Mouse (Mus musculus): ENCODE data around the gene Cltc.
A peak's percentile ranks its signal among the peaks of the same experiment; 100 is the strongest.

Gene Cltc

GRCm38 (mm10) chr11:86683395-86684125 is 73.8 kb downstream of the Cltc start, which contains the start of the genes Vmp1 and Ptrh2:
Vmp1 (minus strand) TSS chr11:86683836.
Ptrh2 (plus strand) TSS chr11:86683985.
- peak; percentile 96 for DNase-seq (ENCODE audit: low read depth, low spot score)

DNA sequence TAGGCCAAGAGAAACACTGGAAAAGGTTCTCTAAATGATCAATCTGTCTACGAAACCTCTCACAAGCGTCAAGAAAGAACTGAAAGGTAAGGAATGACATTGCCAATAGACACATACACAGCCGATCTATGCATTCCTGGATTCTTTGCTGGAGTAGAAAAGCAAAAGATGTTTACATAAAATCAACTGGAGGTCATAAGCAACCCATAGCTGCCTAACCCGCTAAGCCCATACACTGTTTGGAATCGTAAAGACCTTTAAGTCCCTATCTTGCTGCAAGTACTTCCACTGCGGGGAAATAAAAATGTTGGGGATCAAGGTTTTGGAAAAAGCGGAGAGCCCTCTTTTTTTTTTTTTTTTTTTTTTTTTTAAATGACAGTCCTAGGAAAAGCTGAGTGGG is 74.5 kb downstream of the Cltc start:
- DNase-seq (ENCODE audit: low read depth, low spot score) = no peak

DNA sequence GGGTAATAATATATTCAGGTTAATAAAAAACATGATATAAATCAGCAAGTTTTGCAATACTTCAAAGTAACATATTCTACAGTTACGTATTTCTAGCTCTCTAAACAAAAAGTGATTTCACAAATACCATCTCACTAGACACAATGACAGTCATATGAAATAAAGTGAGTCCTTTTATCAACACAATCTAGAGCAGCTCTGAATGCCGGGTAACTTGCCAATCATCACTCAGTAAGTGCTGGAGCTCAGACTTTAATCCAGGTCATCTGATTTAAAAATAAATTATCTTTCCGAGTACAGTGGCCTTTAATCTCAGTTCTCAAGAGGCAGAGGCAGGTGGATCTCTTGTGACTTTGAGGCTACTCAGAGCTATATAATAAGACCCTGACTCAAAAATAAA is 75.9 kb downstream of the Cltc start:
- DNase-seq (ENCODE audit: low read depth, low spot score) = no peak

DNA sequence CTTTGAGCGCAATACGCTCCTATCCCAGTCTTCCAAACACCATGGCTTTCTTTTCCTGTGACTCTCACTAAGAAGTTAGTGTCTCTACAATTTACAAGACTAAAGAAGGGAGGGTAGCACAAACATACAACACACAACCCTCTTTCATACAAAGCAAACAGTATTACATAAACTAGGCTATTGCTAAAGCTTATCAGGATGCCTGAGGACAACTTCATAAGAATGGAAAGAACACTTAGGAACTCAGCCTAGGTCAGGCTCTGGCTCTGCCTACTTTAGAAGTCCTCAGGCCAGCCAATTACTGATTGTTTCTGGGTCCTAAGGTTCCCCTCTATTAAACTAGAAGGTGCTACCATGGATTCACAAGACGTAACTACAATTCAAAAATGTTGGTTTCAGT is 76.6 kb downstream of the Cltc start:
- no peak for DNase-seq (ENCODE audit: low read depth, low spot score)

DNA sequence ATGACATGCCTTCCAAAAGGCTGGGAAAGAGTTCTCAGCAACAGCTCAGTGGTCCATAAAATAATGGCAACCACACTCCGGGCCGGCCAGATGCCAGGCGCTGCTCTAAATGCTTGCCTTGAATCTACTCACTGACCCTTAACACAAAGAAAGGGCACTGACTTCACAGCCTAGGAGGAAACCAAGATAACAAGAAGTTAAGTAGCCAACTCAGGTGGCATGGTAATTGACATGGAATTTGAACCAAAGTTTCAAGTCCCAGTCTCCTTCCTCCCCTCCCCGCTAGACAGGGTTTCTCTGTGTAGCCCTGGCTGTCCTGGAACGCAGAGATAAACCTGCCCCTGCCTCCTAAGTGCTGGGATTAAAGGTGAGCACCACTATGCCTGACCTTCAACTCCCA is 78.4 kb downstream of the Cltc start:
- no peak for DNase-seq (ENCODE audit: low read depth, low spot score)

GRCm38 (mm10) chr11:86675520-86675919 is 81.8 kb downstream of the Cltc start:
- no peak for DNase-seq (ENCODE audit: low read depth, low spot score)

DNA sequence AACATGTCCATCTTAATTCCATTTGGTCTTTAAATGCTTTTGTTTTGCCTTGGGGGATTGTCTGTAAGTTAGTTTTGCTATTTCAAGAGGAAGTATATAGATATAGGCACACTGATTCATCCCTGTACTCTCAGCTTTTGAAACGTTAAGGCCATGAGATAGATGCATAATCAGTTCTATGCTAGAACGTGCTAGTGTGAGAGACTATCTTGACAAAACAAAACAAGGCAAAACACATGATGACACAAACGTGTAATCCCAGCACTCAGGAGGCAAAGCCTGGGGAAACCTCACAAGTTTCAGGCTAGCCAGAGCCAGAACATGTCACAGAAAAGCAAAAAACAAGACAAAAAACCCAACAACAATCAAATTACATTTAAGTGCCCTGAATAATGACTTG is 84.6 kb downstream of the Cltc start:
- no peak for DNase-seq (ENCODE audit: low read depth, low spot score)

DNA sequence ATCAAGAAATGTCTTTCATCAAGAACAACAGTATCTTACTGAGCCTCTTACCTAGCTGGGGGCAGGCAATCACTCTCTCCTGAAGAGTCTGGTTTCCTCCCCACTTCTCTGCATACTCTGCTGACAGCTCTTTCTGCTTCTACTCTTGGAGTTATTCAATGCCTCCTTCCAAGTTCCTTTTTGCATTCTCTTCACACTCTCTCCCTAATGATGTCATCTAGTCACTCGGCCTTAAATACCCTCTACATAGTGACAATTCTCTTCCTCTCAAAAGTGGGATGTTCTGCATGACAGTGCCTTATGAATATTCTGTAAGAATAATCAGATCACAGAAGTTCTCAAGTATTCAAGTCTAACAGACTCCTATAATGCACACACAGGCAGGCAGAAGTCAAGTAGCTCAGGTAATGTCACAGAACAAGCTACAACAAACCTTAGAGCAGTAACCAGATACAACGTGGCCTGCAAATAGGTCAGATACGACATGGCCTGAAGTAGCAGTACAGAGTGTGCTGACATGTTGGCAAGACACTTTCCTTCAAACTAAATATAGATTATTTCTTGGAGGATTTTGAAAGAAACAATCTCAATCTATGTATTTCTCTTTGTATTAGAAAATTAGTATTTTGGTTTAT is 86.2 kb downstream of the Cltc start:
- DNase-seq (ENCODE audit: low read depth, low spot score) = no peak

- DNase-seq (ENCODE audit: low read depth, low spot score) = no peak
These were observed 89.2 kb downstream of the Cltc start for GRCm38 (mm10) chr11:86668169-86668568.

- no peak for DNase-seq (ENCODE audit: low read depth, low spot score)
These were observed 89.8 kb downstream of the Cltc start for GRCm38 (mm10) chr11:86667553-86667952.

- no peak for DNase-seq (ENCODE audit: low read depth, low spot score)
These were observed 93.0 kb downstream of the Cltc start for GRCm38 (mm10) chr11:86664406-86664805.

DNA sequence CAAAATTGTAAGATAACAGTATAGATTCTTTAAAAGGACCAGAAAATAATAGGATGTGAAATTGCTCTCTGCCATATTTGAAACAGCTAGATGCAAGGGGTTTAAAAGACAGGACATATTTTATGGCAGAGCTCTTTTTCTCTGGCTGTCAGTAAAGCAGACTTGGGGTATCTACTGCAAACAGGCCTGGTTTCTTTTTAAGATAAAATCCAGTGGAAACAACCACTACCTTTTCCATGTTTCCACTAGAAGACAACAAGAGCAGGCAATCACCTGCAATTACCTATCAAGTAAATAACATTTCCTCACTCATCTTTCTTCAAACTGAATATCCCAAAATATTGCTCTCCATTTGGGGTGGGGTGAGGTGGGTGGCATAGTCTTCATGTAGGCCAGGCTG is 93.4 kb downstream of the Cltc start:
- DNase-seq (ENCODE audit: low read depth, low spot score) = no peak

- DNase-seq (ENCODE audit: low read depth, low spot score) = no peak
These were observed 94.1 kb downstream of the Cltc start for GRCm38 (mm10) chr11:86662986-86663895.

DNA sequence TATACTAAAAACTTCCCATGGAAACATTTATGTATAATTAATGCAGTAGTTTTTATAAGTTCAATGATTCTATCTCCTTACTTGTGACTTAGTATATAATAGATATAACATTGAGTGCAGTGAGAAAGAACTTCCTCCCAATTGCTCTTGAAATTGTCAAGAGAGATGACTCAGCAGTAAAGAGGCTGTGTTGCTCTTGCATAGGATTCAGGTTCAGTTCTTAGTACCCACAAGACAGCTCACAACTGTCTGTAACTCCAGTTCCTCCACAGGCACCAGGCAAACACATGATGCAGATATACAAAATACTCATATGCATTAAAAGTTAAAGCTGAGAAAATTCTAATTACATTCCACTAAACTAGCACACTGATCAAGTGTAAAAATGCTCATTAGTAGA is 99.5 kb downstream of the Cltc start:
- peak; percentile 38 for DNase-seq (ENCODE audit: low read depth, low spot score)

DNA sequence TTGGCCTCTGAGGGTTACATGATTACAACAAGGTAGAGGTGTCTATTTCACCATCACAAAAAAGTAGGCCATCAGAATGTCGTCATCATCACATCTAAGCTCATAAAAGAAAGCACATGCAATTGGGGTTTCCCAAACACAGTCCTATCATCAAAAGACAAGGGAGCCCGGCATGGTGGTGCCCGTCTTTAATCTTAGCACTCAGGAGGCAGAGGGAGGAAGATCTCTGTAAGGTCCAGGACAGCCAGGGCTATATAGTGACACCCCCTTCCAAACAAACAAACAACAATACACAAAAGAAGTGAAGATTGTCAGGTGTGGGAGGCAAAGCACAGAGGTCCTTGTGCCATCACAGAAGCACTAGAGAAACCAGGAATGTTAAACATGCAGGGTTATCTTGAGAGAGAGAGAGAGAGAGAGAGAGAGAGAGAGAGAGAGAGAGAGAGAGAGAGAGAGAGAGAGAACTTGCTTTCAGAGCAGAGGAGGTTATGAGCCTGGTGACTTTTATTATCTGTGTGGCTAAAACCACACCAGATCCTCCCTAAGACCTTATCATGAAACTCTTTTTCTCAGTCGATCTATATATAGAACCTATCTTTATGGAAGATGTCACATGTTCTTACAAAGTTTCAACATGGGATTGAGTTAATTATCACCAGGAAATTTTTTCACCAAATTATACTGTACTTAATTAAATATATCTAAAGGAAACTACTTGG is 100.4 kb downstream of the Cltc start:
- no peak for DNase-seq (ENCODE audit: low read depth, low spot score)

- peak; percentile 55 for DNase-seq (ENCODE audit: low read depth, low spot score)
These were observed 101.7 kb downstream of the Cltc start for GRCm38 (mm10) chr11:86655671-86656070.

GRCm38 (mm10) chr11:86654096-86654495 is 103.3 kb downstream of the Cltc start:
- no peak for DNase-seq (ENCODE audit: low read depth, low spot score)

DNA sequence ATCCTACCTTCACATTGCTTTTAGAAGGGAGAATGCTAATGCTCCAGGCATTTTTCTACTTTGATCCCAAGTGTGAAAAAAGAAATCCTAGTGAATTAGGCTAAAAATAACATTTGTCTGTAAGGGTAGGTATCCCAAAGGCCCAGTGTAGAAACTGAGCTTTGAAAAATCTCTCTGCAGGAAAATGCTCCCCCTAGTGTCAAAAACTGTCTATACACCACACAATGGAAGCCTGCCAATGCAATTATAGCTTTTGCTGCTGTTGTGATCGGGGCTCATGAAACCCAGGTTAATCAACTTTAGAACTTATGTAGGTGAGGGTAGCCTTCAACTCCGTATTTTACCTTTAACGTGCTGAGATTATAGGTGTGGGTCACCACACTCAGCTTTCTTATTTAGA is 103.9 kb downstream of the Cltc start:
- peak; percentile 67 for DNase-seq (ENCODE audit: low read depth, low spot score)

DNA sequence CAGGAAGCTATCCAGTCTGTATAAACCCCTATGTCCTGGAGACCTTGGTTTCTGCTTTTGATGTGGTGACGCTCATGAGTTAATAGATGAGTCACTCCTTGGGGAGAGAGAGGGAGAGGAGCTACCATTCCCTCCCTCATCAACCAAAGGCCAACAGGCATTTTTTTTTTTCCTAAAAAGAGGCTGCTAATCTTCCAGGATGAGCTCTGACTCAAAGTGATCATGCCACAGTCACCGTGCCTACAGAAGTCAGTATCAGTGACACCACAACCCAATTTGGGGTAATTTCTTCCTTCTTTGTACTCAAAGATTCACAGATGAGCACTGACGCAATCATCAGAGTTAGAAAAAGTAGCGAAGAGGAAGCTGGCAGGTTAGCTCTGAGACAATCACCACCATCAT is 104.8 kb downstream of the Cltc start:
- no peak for DNase-seq (ENCODE audit: low read depth, low spot score)

DNA sequence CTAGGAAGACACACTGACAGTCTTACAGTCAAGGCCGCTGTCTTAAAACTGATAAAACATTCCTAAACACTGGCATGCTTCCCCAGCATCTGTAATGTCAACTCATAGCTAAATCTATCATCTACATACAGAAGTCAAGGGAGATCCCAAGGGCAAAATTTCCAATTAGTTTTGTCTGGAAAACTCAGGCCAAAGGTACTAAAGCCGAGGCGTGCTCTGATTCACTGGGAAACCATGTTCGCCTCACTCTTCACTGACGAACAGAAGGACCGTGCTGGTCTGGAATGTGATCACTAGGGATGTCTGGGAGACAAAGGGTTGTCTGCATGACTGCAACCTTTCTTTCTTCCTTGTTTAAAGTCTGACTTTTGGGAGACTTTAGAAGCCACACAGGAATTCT is 106.7 kb downstream of the Cltc start:
- DNase-seq (ENCODE audit: low read depth, low spot score) = no peak

DNA sequence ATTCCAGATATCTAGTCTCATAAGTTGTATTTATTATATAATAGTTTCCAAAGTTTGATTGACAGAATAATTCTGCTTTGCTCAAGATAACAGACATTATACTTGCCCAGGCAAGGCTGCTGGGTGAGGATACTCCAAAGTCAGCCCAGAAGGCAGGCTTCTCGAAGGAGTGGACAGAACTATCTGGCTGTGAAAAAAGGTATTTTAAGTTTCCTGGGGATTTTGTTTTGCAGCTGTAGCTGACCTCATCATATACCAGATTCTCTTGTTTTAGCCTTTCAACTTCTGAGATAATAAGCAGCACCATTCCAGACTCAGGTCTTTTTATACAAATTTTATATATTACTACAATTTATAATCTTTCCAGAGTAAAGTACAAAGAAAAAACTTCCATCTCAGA is 107.8 kb downstream of the Cltc start:
- no peak for DNase-seq (ENCODE audit: low read depth, low spot score)

Measured in A20 (cell line).